Mouse (Mus musculus): ENCODE measurements at regions not wholly inside any gene's neighbourhood (a gene's known extent, or its start where the extent isn't known, plus 50 kb on each side); places are given as distances from the start of the nearest gene placed in this dataset.

DNA sequence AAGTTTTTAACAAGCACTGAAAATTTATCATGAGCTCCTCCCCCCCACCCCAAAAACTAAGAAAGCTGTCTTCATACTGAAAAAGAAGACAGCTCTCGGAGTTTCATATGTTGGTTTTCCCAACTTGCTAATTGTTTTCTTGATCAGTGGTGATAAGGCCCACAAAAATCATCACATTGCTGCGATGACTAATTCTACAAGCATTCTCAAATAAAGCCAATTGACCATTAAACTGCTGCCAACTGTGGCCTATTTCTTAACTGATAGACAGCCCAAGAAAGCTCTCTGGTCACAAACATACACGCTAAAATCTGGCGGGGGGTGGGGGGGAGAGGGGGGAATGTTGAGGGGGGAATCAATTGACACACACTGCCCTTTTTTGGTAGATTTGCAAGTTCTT, 345.0 kb upstream of the Acvr2a start:
- DNase-seq: no peak

DNA sequence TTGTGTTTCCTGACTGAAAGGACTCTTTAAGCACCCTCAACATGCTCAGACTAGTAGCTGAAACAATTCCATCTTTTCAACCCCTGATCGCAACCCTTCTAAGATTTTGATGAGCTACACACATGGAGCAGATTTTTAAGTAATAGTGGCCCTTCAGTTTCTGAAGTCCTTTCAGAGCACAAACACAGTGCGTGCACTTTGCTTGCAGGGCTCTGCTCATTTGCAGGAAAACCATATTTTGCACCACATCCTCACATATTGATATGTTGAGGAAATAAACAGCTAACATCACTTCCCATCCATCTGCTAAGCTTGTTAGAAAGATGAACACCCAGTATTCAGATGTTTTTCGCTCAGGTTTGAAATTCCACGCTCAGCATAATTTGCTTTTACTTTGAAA, 344.6 kb upstream of the Acvr2a start:
- DNase-seq: no peak

- no peak for DNase-seq
These were observed 340.8 kb upstream of the Acvr2a start for GRCm38 (mm10) chr2:48473102-48473501.

GRCm38 (mm10) chr2:48474642-48475041, 339.3 kb upstream of the Acvr2a start:
- peak in 1 of 2 experiments; percentile 45 for DNase-seq

GRCm38 (mm10) chr2:48476777-48477176, 337.1 kb upstream of the Acvr2a start:
- no peak for DNase-seq

GRCm38 (mm10) chr2:48477336-48477735, 336.6 kb upstream of the Acvr2a start:
- no peak for DNase-seq

GRCm38 (mm10) chr2:48479601-48480000, 334.3 kb upstream of the Acvr2a start:
- DNase-seq: no peak

DNA sequence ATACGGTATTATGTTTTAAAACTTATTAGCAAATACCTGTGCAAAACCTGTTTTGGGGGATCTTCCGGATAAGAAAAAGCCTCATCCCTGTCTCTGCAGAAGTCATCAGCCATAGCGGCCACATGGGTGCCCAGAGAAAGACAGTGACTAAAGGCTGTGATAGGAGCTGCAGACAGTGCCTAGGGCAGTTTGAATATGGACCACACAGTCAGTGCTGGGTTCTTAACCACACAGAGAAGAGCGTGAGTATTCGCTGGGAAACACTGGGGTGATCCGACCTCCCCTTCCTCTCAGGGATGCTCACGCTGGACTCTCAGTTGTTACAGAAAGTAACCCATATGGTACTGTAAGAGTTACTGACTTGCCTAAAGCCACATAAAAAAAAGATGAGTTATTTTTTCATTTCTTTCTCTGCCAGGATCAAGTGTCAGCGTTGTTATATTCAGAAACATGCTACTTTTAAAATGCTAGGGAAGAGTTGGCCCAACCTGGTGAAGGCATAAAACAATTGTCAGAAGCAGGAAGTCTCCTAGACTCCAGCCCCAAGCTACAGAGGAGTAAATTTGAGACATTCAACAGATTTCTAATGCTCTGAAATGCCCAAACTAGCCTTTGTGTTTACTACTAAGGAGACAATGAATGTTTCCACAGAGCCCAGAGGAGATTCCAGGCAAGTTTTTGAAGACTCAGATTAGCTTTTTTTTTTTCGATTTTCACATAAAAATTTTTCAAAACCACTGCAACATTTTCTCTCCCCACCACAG, 333.3 kb upstream of the Acvr2a start:
- DNase-seq: no peak

GRCm38 (mm10) chr2:48481209-48481742, 332.6 kb upstream of the Acvr2a start:
- DNase-seq: no peak

- no peak for DNase-seq
These were observed 320.3 kb upstream of the Acvr2a start for GRCm38 (mm10) chr2:48493574-48493973.

DNA sequence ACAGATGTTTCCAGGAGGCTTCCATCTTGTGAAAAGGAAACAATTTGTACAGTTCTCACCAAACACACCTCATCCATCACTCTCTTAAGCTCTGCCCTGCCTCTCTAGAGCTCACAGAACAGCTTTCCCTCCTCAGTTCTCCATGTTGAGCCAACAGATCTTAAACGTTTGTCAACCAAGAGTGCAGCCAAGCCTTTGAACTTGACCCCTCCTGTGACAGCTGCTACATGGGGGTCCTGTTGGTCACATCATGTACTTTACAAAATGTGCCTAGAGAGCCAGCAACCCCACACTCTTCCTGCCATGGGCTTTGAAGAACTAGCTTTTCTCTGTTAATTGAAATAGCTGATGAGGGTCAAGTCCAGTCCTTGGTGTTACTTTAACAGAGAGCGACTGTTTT, 319.8 kb upstream of the Acvr2a start:
- peak; percentile 45 to 69 for DNase-seq

DNA sequence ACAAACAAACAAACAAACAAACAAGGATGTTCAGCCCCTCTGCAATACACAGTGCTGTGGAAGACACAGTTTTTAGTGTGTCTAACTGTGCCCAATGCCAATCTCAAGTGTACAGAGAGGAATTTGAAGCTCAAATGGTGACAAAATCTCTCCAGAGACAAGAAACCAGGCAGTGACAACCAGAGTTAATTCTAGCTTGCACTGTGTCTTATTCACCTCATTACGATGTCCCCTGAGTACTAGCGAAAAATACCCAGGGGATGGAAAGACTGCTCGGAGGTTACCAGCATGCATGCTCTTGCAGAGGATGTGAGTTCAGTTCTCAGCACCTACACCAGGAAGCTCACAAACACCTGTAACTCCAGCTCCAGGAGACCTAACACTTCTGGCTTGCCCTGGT, 319.3 kb upstream of the Acvr2a start:
- no peak for DNase-seq

GRCm38 (mm10) chr2:48498047-48498723, 315.7 kb upstream of the Acvr2a start:
- no peak for DNase-seq

GRCm38 (mm10) chr2:48499396-48499795, 314.5 kb upstream of the Acvr2a start:
- DNase-seq: no peak

DNA sequence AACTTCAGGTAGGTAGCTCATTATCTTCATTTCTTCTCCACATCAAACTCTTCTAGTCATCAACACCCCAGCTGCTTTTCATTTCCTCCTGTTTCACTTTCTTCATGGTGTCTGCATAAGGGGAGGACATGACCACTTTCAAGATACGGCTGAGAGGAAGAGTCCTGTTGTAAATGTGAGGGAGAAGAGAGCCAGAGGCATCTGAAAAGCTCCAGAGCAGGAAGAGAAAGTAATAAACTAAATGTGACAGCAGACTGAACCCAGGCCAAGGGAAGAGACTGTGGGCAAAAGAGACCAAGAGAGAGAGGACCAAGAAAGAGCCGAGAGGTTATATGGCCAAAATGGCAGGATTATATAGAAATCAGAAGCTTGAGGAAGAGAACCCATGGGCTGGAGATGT, 312.5 kb upstream of the Acvr2a start:
- DNase-seq: peak in 1 of 2 experiments; percentile 5

- peak in 1 of 2 experiments; percentile 15 for DNase-seq
These were observed 300.1 kb upstream of the Acvr2a start for GRCm38 (mm10) chr2:48513848-48514247.

DNA sequence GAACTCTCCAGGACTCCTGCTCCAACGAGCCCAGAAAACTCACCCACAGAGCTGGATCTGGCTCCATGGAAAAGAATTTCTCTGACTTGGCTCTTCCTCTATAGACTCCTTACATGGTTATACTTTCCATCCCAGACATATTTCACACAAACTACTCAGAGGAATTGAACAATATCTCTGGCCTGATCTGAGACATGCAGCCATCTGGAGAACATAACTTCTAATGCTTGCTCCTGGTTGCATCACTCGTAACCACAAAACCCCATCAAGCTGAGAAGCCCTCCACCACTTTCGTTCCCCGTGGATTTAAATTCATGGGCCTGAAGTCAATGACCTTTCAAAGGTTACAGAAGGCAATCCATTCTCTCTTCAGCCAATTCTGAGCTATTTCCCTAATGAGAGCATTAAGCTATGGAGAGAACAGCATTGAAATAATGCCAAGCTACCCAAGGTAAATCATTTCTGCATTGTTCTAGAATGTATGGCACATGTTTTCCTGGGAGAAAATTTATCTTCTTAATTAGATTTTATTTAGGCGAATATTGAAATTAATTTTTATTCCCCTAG, 294.0 kb upstream of the Acvr2a start:
- no peak for DNase-seq

DNA sequence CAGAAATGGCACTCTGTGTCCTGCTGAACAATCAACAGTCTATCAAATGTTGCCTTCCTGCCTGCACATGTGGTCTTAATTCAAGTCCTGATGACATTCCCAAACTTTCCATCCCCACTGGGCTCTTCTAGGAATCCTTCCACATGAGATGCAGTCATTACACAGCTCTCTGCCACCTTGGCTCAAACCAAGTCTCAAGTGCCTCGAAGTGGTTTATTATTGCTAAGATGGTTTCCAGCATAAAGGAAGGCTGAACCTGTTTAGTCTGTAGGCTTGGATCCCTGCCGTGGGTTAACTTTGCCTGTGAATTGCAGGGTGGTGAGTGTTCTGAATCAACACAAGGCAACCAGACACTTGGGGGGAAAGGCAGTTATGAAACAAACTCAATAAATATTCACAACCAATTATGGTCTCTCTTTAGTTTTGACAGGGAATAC, 293.4 kb upstream of the Acvr2a start:
- DNase-seq: no peak

GRCm38 (mm10) chr2:48535453-48535852, 278.5 kb upstream of the Acvr2a start:
- DNase-seq: no peak

- no peak for DNase-seq
These were observed 277.0 kb upstream of the Acvr2a start for GRCm38 (mm10) chr2:48536930-48537329.

GRCm38 (mm10) chr2:48538668-48539341, 275.1 kb upstream of the Acvr2a start:
- peak in 1 of 2 experiments; percentile 2 for DNase-seq

GRCm38 (mm10) chr2:48539465-48540055, 274.3 kb upstream of the Acvr2a start:
- peak; percentile 61 to 78 for DNase-seq

DNA sequence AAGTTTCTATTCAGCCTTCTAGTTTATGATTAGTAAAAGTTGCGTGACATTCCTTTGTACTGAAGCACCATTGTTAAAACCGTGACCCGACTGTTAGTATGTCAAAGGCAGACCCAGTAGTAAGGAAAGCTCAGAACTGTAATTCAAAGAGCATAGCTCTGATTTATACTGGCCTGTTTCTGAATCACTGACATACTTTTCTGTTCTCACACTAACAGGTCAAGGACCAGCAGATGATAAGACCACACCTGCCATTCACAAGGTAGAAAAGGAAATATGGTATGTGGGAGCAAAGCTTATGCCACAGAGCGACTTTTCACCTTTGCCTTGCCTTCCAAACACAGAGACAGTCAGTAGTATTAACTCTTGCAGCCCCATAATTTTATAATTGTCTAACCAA, 269.5 kb upstream of the Acvr2a start:
- no peak for DNase-seq
